Mouse (Mus musculus) CH12.LX (cell line): ENCODE measurements at regions not wholly inside any gene's neighbourhood (a gene's known extent, or its start where the extent isn't known, plus 50 kb on each side); places are given as distances from the start of the nearest gene placed in this dataset.

Experiments
- DNase-seq: peaks from one replicate; pipeline ENCODE4 v3.0.0-alpha.2; 2013; ENCODE audit errors: extremely low read depth
- H3K27ac ChIP-seq: 2 replicates; pipeline ENCODE4 v1.5.1; 2012; ENCODE audit warnings: low read depth, mild to moderate bottlenecking, control low read depth, moderate library complexity; ENCODE audit not compliant: insufficient read depth
- H3K27me3 ChIP-seq: replicated peaks from 2 replicates; pipeline ENCODE3; 2012; ENCODE audit warnings: inconsistent platforms
- H3K36me3 ChIP-seq, 2 experiments: replicated peaks in 1 of 2; 2 replicates each; pipeline versions ENCODE3 to v1.6.1; 2012; ENCODE audit warnings: inconsistent platforms in 1 of 2, low read length in 1 of 2, mild to moderate bottlenecking in 1 of 2, mixed read lengths in 1 of 2, moderate library complexity in 1 of 2; ENCODE audit not compliant: control insufficient read depth in 1 of 2, insufficient read depth in 1 of 2
- H3K4me1 ChIP-seq, 2 experiments: 2 replicates each; pipeline ENCODE4 v1.6.1; 2012; ENCODE audit warnings: inconsistent platforms in 1 of 2, moderate library complexity in 1 of 2; ENCODE audit not compliant: insufficient read depth in 2 of 2, control insufficient read depth in 1 of 2
- H3K4me2 ChIP-seq: 2 replicates; pipeline ENCODE4 v1.6.1; 2012; ENCODE audit warnings: low read depth, mild to moderate bottlenecking, control low read depth; ENCODE audit not compliant: poor library complexity, insufficient read depth, severe bottlenecking
- H3K4me3 ChIP-seq, 3 experiments: fragments of 150-350 bp in 1 of 3; sonication (generic) in 1 of 3; replicated peaks in 1 of 3; 2 replicates each; pipeline versions ENCODE3 to v1.5.1; 2011 to 2012; ENCODE audit warnings: low read depth in 2 of 3, low read length in 2 of 3, mild to moderate bottlenecking in 2 of 3, moderate library complexity in 2 of 3, control low read depth in 1 of 3, improper control_type of control experiment in 1 of 3, inconsistent platforms in 1 of 3, mixed read lengths in 1 of 3; ENCODE audit not compliant: poor library complexity in 1 of 3
- H3K79me2 ChIP-seq: replicated peaks from 2 replicates; pipeline ENCODE4 v1.6.1; 2012; ENCODE audit warnings: mild to moderate bottlenecking, moderate library complexity; ENCODE audit not compliant: control insufficient read depth, poor library complexity, insufficient read depth, severe bottlenecking; ENCODE audit errors: extremely low read depth
- H3K9ac ChIP-seq: 2 replicates; pipeline ENCODE4 v1.6.1; 2012; ENCODE audit warnings: low read depth, mild to moderate bottlenecking, control low read depth, moderate library complexity; ENCODE audit not compliant: insufficient read depth
- H3K9me3 ChIP-seq: replicated peaks from 2 replicates; pipeline ENCODE3; 2012; ENCODE audit warnings: low read length, inconsistent platforms, mixed read lengths
- CHD2 ChIP-seq: IDR thresholded peaks from 2 replicates; pipeline ENCODE4 v1.6.1; 2011; ENCODE audit warnings: low read length, improper control_type of control experiment
- EP300 ChIP-seq: IDR thresholded peaks from 2 replicates; pipeline ENCODE4 v1.6.1; 2011; ENCODE audit warnings: low read length, improper control_type of control experiment
- ETS1 ChIP-seq: conservative IDR thresholded peaks from 2 replicates; pipeline ENCODE4 v1.6.1; 2012; ENCODE audit warnings: low read depth, mild to moderate bottlenecking, inconsistent platforms, low read length, improper control_type of control experiment, moderate library complexity
- GABPA ChIP-seq: IDR thresholded peaks from 2 replicates; pipeline ENCODE4 v1.6.1; 2012; ENCODE audit warnings: low read depth, low read length, improper control_type of control experiment, inconsistent platforms; ENCODE audit not compliant: insufficient replicate concordance
- HCFC1 ChIP-seq: IDR thresholded peaks from 2 replicates; pipeline ENCODE4 v1.6.1; 2012; ENCODE audit warnings: low read depth, mild to moderate bottlenecking, inconsistent platforms, low read length, improper control_type of control experiment
- IRF4 ChIP-seq: IDR thresholded peaks from 2 replicates; pipeline ENCODE4 v1.6.1; 2014; ENCODE audit warnings: low read depth, mild to moderate bottlenecking, inconsistent platforms, low read length, improper control_type of control experiment
- JUN ChIP-seq: IDR thresholded peaks from 2 replicates; pipeline ENCODE4 v1.6.1; 2011; ENCODE audit warnings: low read depth, mild to moderate bottlenecking, low read length, improper control_type of control experiment, moderate library complexity; ENCODE audit not compliant: insufficient read depth
- JUND ChIP-seq: conservative IDR thresholded peaks from 2 replicates; pipeline ENCODE4 v1.6.1; 2011; ENCODE audit warnings: low read depth, low read length, improper control_type of control experiment
- MAFK ChIP-seq: IDR thresholded peaks from 2 replicates; pipeline ENCODE4 v1.6.1; 2011; ENCODE audit warnings: low read length, improper control_type of control experiment; ENCODE audit not compliant: insufficient replicate concordance
- MAX ChIP-seq: IDR thresholded peaks from 2 replicates; pipeline ENCODE4 v1.6.1; 2011; ENCODE audit warnings: low read length, improper control_type of control experiment
- MAZ ChIP-seq: IDR thresholded peaks from 2 replicates; pipeline ENCODE4 v1.6.1; 2012; ENCODE audit warnings: low read depth, mild to moderate bottlenecking, inconsistent platforms, low read length, improper control_type of control experiment, moderate library complexity
- MXI1 ChIP-seq: IDR thresholded peaks from 2 replicates; pipeline ENCODE4 v1.6.1; 2011; ENCODE audit warnings: mild to moderate bottlenecking, low read depth, low read length, improper control_type of control experiment
- MYC ChIP-seq: IDR thresholded peaks from 2 replicates; pipeline ENCODE4 v1.6.1; 2011; ENCODE audit warnings: low read depth, mild to moderate bottlenecking, improper control_type of control experiment, low read length
- NELFE ChIP-seq: IDR thresholded peaks from 2 replicates; pipeline ENCODE4 v1.6.1; 2011; ENCODE audit warnings: low read depth, low read length, improper control_type of control experiment
- PAX5 ChIP-seq: IDR thresholded peaks from 2 replicates; pipeline ENCODE4 v1.6.1; 2012; ENCODE audit warnings: low read length, inconsistent platforms, mixed read lengths
- RCOR1 ChIP-seq: conservative IDR thresholded peaks from 2 replicates; pipeline ENCODE4 v1.6.1; 2012; ENCODE audit warnings: low read depth, mild to moderate bottlenecking, inconsistent platforms, low read length, improper control_type of control experiment
- SIN3A ChIP-seq: IDR thresholded peaks from 2 replicates; pipeline ENCODE4 v1.6.1; 2012; ENCODE audit warnings: low read length, improper control_type of control experiment, inconsistent platforms
- SMC3 ChIP-seq: IDR thresholded peaks from 2 replicates; pipeline ENCODE4 v1.6.1; 2011; ENCODE audit warnings: low read depth, low read length, improper control_type of control experiment
- TCF12 ChIP-seq: IDR thresholded peaks from 2 replicates; pipeline ENCODE4 v1.6.1; 2014; ENCODE audit warnings: low read depth, mild to moderate bottlenecking, inconsistent platforms, low read length, improper control_type of control experiment
- USF2 ChIP-seq: conservative IDR thresholded peaks from 2 replicates; pipeline ENCODE4 v1.6.1; 2011; ENCODE audit warnings: low read depth, low read length, improper control_type of control experiment
- ZC3H11A ChIP-seq: IDR thresholded peaks from 2 replicates; pipeline ENCODE4 v1.6.1; 2012; ENCODE audit warnings: low read depth, mild to moderate bottlenecking, inconsistent platforms, low read length, improper control_type of control experiment
- ZKSCAN1 ChIP-seq: IDR thresholded peaks from 2 replicates; pipeline ENCODE4 v1.6.1; 2012; ENCODE audit warnings: low read depth, inconsistent platforms, low read length, improper control_type of control experiment, borderline replicate concordance
- ZMIZ1 ChIP-seq: IDR thresholded peaks from 2 replicates; pipeline ENCODE4 v1.6.1; 2012; ENCODE audit warnings: low read depth, mild to moderate bottlenecking, inconsistent platforms, low read length, improper control_type of control experiment
- ZNF384 ChIP-seq: IDR thresholded peaks from 2 replicates; pipeline ENCODE4 v1.6.1; 2012; ENCODE audit warnings: low read depth, low read length, improper control_type of control experiment, inconsistent platforms
- dilution Hi-C: fragments of 300-500 bp; cut with MboI; formaldehyde crosslinking; loops from 2 replicates; pipeline ENCODE4 v1.14.3; 2020; ENCODE audit warnings: low sequenced_read_pairs; ENCODE audit not compliant: extremely low pct_unique_long_range_greater_than_20kb, extremely low pct_ligation_motif_present
- in situ Hi-C: fragments of 300-500 bp; cut with MboI; formaldehyde crosslinking; loops from 3 replicates; pipeline ENCODE4 v1.14.3; 2019; ENCODE audit warnings: low sequenced_read_pairs, low pct_ligation_motif_present, low pct_unique_long_range_greater_than_20kb, mixed read lengths

DNA sequence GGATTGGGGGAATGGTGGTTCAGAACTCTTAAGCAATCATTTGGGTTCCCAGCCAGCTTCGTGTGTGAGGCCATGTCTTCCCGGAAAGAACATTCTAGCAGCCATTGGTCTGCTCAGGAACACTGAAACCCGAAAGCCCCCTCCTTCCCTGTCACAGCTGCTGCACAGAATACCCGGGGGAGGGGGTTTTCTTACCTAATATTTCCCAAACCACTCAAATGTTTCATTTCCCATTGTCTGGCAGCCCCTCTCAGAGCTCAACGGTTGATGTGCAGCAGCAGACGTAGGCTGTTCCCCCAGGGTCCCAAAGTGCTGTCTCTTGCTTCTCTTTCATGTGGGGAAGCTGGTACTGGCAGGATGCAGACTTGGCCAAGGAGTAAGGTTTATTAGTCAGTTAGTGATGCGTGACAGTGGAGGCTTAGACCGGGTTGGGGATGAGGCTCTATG is 132.4 kb downstream of the 2410131K14Rik start:
- peak overlapping the region in 1 of 3 experiments; percentile 36 for H3K4me3 ChIP-seq
- peaks cover 18 to 67% of the 10 kb centered on the region in 2 experiments for H3K4me1 ChIP-seq
- DNase-seq, result peak; percentile 71
- H3K9ac ChIP-seq, result no peak overlapping the region
- H3K27ac ChIP-seq, result peak overlapping the region; percentile 68; the same call in 1 of the 2 replicates
- TF ChIP-seq SIN3A, result no peak
- no peak for TF ChIP-seq ZC3H11A
- TF ChIP-seq ETS1, result peak; percentile 85
- no peak for TF ChIP-seq ZNF384
- 0 out of 2 replicates have a peak, but pooled peaks have one; percentile 43 for TF ChIP-seq MAFK
- peak; percentile 61; the same call in 1 of the 2 replicates for TF ChIP-seq TCF12
- TF ChIP-seq NELFE, result no peak
- TF ChIP-seq EP300, result peak; percentile 66
- no peak; the same call in 1 of the 2 replicates for TF ChIP-seq SMC3
- TF ChIP-seq IRF4, result peak; percentile 66; the same call in 1 of the 2 replicates
- TF ChIP-seq MAZ, result peak; percentile 76; the same call in 1 of the 2 replicates
- TF ChIP-seq MAX, result 0 out of 2 replicates have a peak, but pooled peaks have one; percentile 32
- peak; percentile 25; the same call in 1 of the 2 replicates for TF ChIP-seq CHD2
- TF ChIP-seq, all 38 proteins: peak for 8
- H3K79me2 ChIP-seq, result no peaks in the 10 kb centered on the region
- dilution Hi-C loops (no loop called here), in situ Hi-C loops (no loop called here)
- H3K4me2 ChIP-seq, result no peak overlapping the region
- H3K27me3 ChIP-seq, result no peaks in the 10 kb centered on the region
- H3K36me3 ChIP-seq, result no peaks in the 10 kb centered on the region
- H3K9me3 ChIP-seq, result no peaks in the 10 kb centered on the region

DNA sequence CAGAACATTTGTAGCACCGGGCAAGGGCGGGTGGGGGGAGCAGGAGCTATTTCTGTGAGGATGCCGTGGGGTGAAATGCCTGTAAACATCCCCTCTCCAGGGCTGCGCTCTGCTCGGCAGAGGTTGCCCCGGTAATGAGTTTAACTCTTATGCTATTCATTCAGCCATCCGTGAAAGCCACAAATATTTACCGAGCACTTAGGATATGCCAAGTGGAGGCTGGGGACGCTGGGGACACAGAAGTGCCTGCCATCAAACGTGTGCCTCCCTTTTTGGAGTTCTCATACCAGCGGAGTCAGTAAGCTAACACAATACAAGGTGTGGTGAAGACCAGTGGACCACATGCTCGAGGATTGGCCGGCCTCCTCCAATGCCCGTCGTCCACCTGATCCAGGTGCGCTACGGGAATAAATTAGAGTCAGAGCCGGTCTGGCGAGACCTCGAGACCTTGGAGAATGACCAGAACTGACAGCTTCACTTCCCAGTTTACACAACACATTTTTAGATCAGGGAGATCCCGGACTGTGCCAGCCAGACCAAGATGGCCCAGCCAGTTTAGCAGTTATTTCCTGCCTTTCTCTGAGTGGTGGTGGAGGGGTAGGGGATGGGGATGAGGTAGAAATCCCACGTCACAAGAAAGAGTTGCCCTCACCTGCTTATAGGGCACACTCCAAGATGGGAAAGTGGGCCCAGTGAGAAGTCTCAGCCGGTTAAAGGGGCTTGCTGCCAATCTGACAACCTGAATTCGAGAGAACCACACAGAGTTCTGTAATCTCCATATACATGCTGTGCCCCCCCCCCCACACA is 134.4 kb downstream of the 2410131K14Rik start:
- no peak overlapping the region for H3K9ac ChIP-seq
- H3K27ac ChIP-seq, result no peak overlapping the region
- H3K36me3 ChIP-seq, result no peaks in the 10 kb centered on the region
- in situ Hi-C loops (no loop called here), dilution Hi-C loops (no loop called here)
- peaks cover 18 to 64% of the 10 kb centered on the region in 2 experiments for H3K4me1 ChIP-seq
- H3K4me3 ChIP-seq, result no peak overlapping the region
- TF ChIP-seq CHD2 (no peak), ZKSCAN1 (no peak), MXI1 (no peak), PAX5 (no peak), ZMIZ1 (no peak), ZNF384 (no peak), HCFC1 (no peak), MAZ (no peak), NELFE (no peak), GABPA (no peak), JUND (no peak), SMC3 (no peak), MYC (no peak), JUN (no peak), USF2 (no peak), EP300 (no peak), RCOR1 (no peak)
- no peak for DNase-seq
- no peaks in the 10 kb centered on the region for H3K79me2 ChIP-seq
- no peaks in the 10 kb centered on the region for H3K27me3 ChIP-seq
- H3K4me2 ChIP-seq, result no peak overlapping the region
- no peaks in the 10 kb centered on the region for H3K9me3 ChIP-seq
